Comparison of ENCODE assay signal across 29 mouse cellular contexts in genomic region chr5:92868231-92868630, GRCm38 (mm10).
DNase-seq lines count a peak whose midpoint lies in the region; ATAC-seq and TF ChIP-seq lines count a peak whose summit lies in the region.
"Had no signal": no experiment of that assay in that cellular context is flagged by ENCODE, and none has a peak within 500 bp of the region (broad histone marks: within the 10 kb centered on the region; RNA-seq: fewer than 3 reads in every experiment).

No protein-coding gene starts in this region.

- H3K4me2 ChIP-seq in forebrain, embryonic 13.5 days = no peak overlapping the region
- H3K4me2 ChIP-seq in forebrain, embryonic 11.5 days (ENCODE audit: low read depth, low read length, severe bottlenecking) = no peak overlapping the region
- H3K4me2 ChIP-seq in heart, embryonic 14.5 days (ENCODE audit: low read length) = no peak overlapping the region
- H3K4me2 ChIP-seq in heart, postnatal 0 days (ENCODE audit: low read depth, low read length) = no peak overlapping the region
- H3K4me2 ChIP-seq: embryonic facial prominence, embryonic 12.5 days; embryonic facial prominence, embryonic 15.5 days; forebrain, embryonic 15.5 days; hindbrain, embryonic 14.5 days had no signal

- ATAC-seq in forebrain, embryonic 13.5 days = peak; percentile 39; the same call in 1 of the 2 replicates
- no peak for ATAC-seq in forebrain, embryonic 11.5 days (replicated peaks; ENCODE audit: low FRiP score)
- ATAC-seq in frontal cortex, adult (ENCODE audit: low TSS enrichment) = peak; percentile 23; the same call in 1 of the 2 replicates
- no peak for ATAC-seq in heart, embryonic 14.5 days (ENCODE audit: insufficient number of reproducible peaks, insufficient read depth, low FRiP score, low read depth)
- peak; percentile 70 for ATAC-seq in heart, postnatal 0 days (ENCODE audit: insufficient read depth, low read depth)
- ATAC-seq: forebrain, embryonic 15.5 days; hindbrain, postnatal 0 days; inflammation-experienced regulatory T-cells, adult 6 months; intestine, embryonic 16.5 days; Patski had no signal

- H3K27me3 ChIP-seq in forebrain, embryonic 13.5 days = no peaks in the 10 kb centered on the region
- no peaks in the 10 kb centered on the region for H3K27me3 ChIP-seq in forebrain, embryonic 11.5 days (ENCODE audit: control insufficient read depth, insufficient read depth, low read length)
- no peaks in the 10 kb centered on the region for H3K27me3 ChIP-seq in heart, embryonic 14.5 days (ENCODE audit: control insufficient read depth, insufficient read depth, low read length)
- no peaks in the 10 kb centered on the region for H3K27me3 ChIP-seq in heart, postnatal 0 days (ENCODE audit: control insufficient read depth, insufficient read depth, low read length)
- H3K27me3 ChIP-seq: CH12.LX; embryonic facial prominence, embryonic 12.5 days; embryonic facial prominence, embryonic 15.5 days; forebrain, embryonic 15.5 days; Patski had no signal

- H3K36me3 ChIP-seq in forebrain, embryonic 13.5 days (ENCODE audit: poor library complexity, severe bottlenecking) = no peaks in the 10 kb centered on the region
- H3K36me3 ChIP-seq in forebrain, embryonic 11.5 days (ENCODE audit: control insufficient read depth, insufficient read depth, low read length) = no peaks in the 10 kb centered on the region
- no peaks in the 10 kb centered on the region for H3K36me3 ChIP-seq in heart, embryonic 14.5 days (ENCODE audit: control insufficient read depth, insufficient read depth, low read length)
- H3K36me3 ChIP-seq in heart, postnatal 0 days (replicated peaks; ENCODE audit: control insufficient read depth, insufficient read depth, low read length) = no peaks in the 10 kb centered on the region
- H3K36me3 ChIP-seq: embryonic facial prominence, embryonic 12.5 days; embryonic facial prominence, embryonic 15.5 days; forebrain, embryonic 15.5 days; G1E had no signal

- no peak for TF ChIP-seq EP300 in heart, postnatal 0 days (IDR thresholded peaks at IDR 0.05; ENCODE audit: low read depth)

- no peaks in the 10 kb centered on the region for H3K9me3 ChIP-seq in forebrain, embryonic 13.5 days (replicated peaks)
- no peaks in the 10 kb centered on the region for H3K9me3 ChIP-seq in forebrain, embryonic 11.5 days (ENCODE audit: control insufficient read depth, low read length)
- no peaks in the 10 kb centered on the region for H3K9me3 ChIP-seq in heart, embryonic 14.5 days (ENCODE audit: control insufficient read depth, low read length)
- H3K9me3 ChIP-seq in heart, postnatal 0 days (replicated peaks; ENCODE audit: control insufficient read depth, low read length) = no peaks in the 10 kb centered on the region
- H3K9me3 ChIP-seq: embryonic facial prominence, embryonic 12.5 days; embryonic facial prominence, embryonic 15.5 days; forebrain, embryonic 15.5 days had no signal

- intact Hi-C loops in heart, postnatal 10 days (cut with DNase I) = no loop called here

- no peak for TF ChIP-seq CTCF in heart, postnatal 0 days (IDR thresholded peaks at IDR 0.05; ENCODE audit: low read depth)

- no peak overlapping the region for H3K9ac ChIP-seq in forebrain, embryonic 13.5 days
- no peak overlapping the region for H3K9ac ChIP-seq in forebrain, embryonic 11.5 days (ENCODE audit: low read length)
- no peak overlapping the region for H3K9ac ChIP-seq in heart, embryonic 14.5 days (ENCODE audit: low read length)
- no peak overlapping the region for H3K9ac ChIP-seq in heart, postnatal 0 days (replicated peaks; ENCODE audit: low read depth, low read length)
- H3K9ac ChIP-seq: embryonic facial prominence, embryonic 12.5 days; embryonic facial prominence, embryonic 15.5 days; forebrain, embryonic 15.5 days; hindbrain, embryonic 14.5 days had no signal

- no peak for DNase-seq in forebrain, embryonic 11.5 days (ENCODE audit: low spot score)
- DNase-seq in frontal cortex, postnatal 36 days (ENCODE audit: low spot score in 2 of 2) = no peak
- DNase-seq in heart, postnatal 10 days = no peak
- DNase-seq in heart, postnatal 0 days (ENCODE audit: low spot score) = peak; percentile 50
- DNase-seq in heart, adult 11 months = no peak
- DNase-seq: adrenal gland, postnatal 10 days; adrenal gland, postnatal 36 days; cerebellum, adult 11 months; cerebellum, adult 2 months; cerebellum, adult 9-11 months; cerebellum, postnatal 25 days; gastrocnemius, postnatal 10 days; gastrocnemius, postnatal 36 days; heart, postnatal 36 days; kidney, adult 18-20 months; kidney, adult 9 months had no signal

- 84% methylated on average over 2 of the region's 2 CpGs for WGBS in forebrain, embryonic 13.5 days
- WGBS in forebrain, embryonic 11.5 days = 83% methylated on average over 2 of the region's 2 CpGs
- WGBS in heart, embryonic 14.5 days = 56% methylated on average over 2 of the region's 2 CpGs
- WGBS in heart, postnatal 0 days = 43% methylated on average over 2 of the region's 2 CpGs

- H3K27ac ChIP-seq in forebrain, embryonic 13.5 days = no peak overlapping the region
- H3K27ac ChIP-seq in forebrain, embryonic 11.5 days (ENCODE audit: low read depth, low read length) = no peak overlapping the region
- peak overlapping the region; percentile 16 to 65; a peak in 3 of 4 replicates for H3K27ac ChIP-seq in heart, embryonic 14.5 days (replicated peaks in 1 of 2; ENCODE audit: control insufficient read depth in 1 of 2, insufficient read depth in 1 of 2, low read depth in 2 of 2, low read length in 2 of 2)
- peak overlapping the region; percentile 51; the same call in 1 of the 2 replicates for H3K27ac ChIP-seq in heart, postnatal 0 days (ENCODE audit: low read depth)
- H3K27ac ChIP-seq: embryonic facial prominence, embryonic 12.5 days; embryonic facial prominence, embryonic 15.5 days; forebrain, embryonic 15.5 days; hindbrain, embryonic 14.5 days; hindbrain, postnatal 0 days had no signal

- H3K4me3 ChIP-seq in forebrain, embryonic 13.5 days = no peak overlapping the region
- H3K4me3 ChIP-seq in forebrain, embryonic 11.5 days (ENCODE audit: low read depth, low read length) = no peak overlapping the region
- H3K4me3 ChIP-seq in heart, embryonic 14.5 days (ENCODE audit: control insufficient read depth in 1 of 2, insufficient read depth in 1 of 2, low read depth in 1 of 2, low read length in 2 of 2) = no peak overlapping the region
- no peak overlapping the region for H3K4me3 ChIP-seq in heart, postnatal 0 days (ENCODE audit: low read depth, low read length)
- H3K4me3 ChIP-seq: embryonic facial prominence, embryonic 12.5 days; embryonic facial prominence, embryonic 15.5 days; forebrain, embryonic 15.5 days had no signal

- H3K4me1 ChIP-seq in forebrain, embryonic 13.5 days = peaks cover 19% of the 10 kb centered on the region
- H3K4me1 ChIP-seq in forebrain, embryonic 11.5 days (replicated peaks; ENCODE audit: control insufficient read depth, insufficient read depth, low read length) = no peaks in the 10 kb centered on the region
- peaks cover 5 to 22% of the 10 kb centered on the region in 2 experiments for H3K4me1 ChIP-seq in heart, embryonic 14.5 days (ENCODE audit: control insufficient read depth in 2 of 2, insufficient read depth in 2 of 2, low read length in 2 of 2)
- peaks cover 20% of the 10 kb centered on the region for H3K4me1 ChIP-seq in heart, postnatal 0 days (ENCODE audit: control insufficient read depth, insufficient read depth)
- H3K4me1 ChIP-seq: embryonic facial prominence, embryonic 12.5 days; embryonic facial prominence, embryonic 15.5 days had no signal

Comparison
In these comparisons a context has a peak if more than half of its experiments do, and no peak if none do; other contexts are left out.
1. ATAC-seq: peak in forebrain, embryonic 13.5 days (single experiment), frontal cortex, adult (single experiment) and heart, postnatal 0 days (single experiment); none in forebrain, embryonic 11.5 days (single experiment) and heart, embryonic 14.5 days (single experiment).
2. H3K27ac ChIP-seq: peak in heart, embryonic 14.5 days (2 of 2) and heart, postnatal 0 days (single experiment); none in forebrain, embryonic 13.5 days (single experiment) and forebrain, embryonic 11.5 days (single experiment).